Mouse (Mus musculus) liver, embryonic 16.5 days (tissue): ENCODE measurements at regions not wholly inside any gene's neighbourhood (a gene's known extent, or its start where the extent isn't known, plus 50 kb on each side); places are given as distances from the start of the nearest gene placed in this dataset.
A peak's percentile ranks its signal among the peaks of the same experiment; 100 is the strongest.

Experiments used
- ATAC-seq: fragments of 200-750 bp; cut with Nextera tagmentation; 2 replicates; pipeline ENCODE4 v1.8.0; 2017; ENCODE audit warnings: low read depth, mild to moderate bottlenecking, moderate number of reproducible peaks, moderate library complexity
- H3K27ac ChIP-seq: fragments of 300-500 bp; sonication (generic); 2 replicates; pipeline ENCODE4 v1.5.1; 2014; ENCODE audit warnings: mild to moderate bottlenecking, low read length
- H3K27me3 ChIP-seq: fragments of 300-500 bp; sonication (generic); 2 replicates; pipeline ENCODE4 v1.6.1; 2014; ENCODE audit warnings: low read depth, low read length, mixed read lengths; ENCODE audit not compliant: control insufficient read depth, insufficient read depth
- H3K36me3 ChIP-seq: fragments of 300-500 bp; sonication (generic); 2 replicates; pipeline ENCODE4 v1.6.1; 2014; ENCODE audit warnings: mild to moderate bottlenecking; ENCODE audit not compliant: control insufficient read depth, insufficient read depth
- H3K4me1 ChIP-seq: fragments of 300-500 bp; sonication (generic); 2 replicates; pipeline ENCODE4 v1.6.1; 2014; ENCODE audit warnings: low read depth, low read length, mixed read lengths; ENCODE audit not compliant: control insufficient read depth
- H3K4me2 ChIP-seq: fragments of 300-500 bp; sonication (generic); 2 replicates; pipeline ENCODE4 v1.6.1; 2014; ENCODE audit warnings: low read depth, low read length, mixed read lengths
- H3K4me3 ChIP-seq: fragments of 300-500 bp; sonication (generic); 2 replicates; pipeline ENCODE4 v1.5.1; 2014; ENCODE audit warnings: low read depth, mild to moderate bottlenecking, low read length
- H3K9ac ChIP-seq: fragments of 300-500 bp; sonication (generic); 2 replicates; pipeline ENCODE4 v1.6.1; 2014; ENCODE audit warnings: low read depth, low read length
- H3K9me3 ChIP-seq: fragments of 300-500 bp; sonication (generic); replicated peaks from 2 replicates; pipeline ENCODE4 v1.6.1; 2016; ENCODE audit warnings: low read length; ENCODE audit not compliant: control insufficient read depth
- WGBS: fragments of 180-500 bp; shearing (Covaris S2); extraction: QIAGEN DNeasy Blood & Tissue Kit; methylation state at CpG from one replicate; pipeline ENCODE4 v1.1.7; 2014; ENCODE audit not compliant: insufficient replicate concordance; 5-methylcytosine and 5-hydroxymethylcytosine counted together

- Histone ChIP-seq H3K9ac (no peak overlapping the region), H3K4me3 (no peak overlapping the region), H3K27ac (no peak overlapping the region), H3K9me3 (no peaks in the 10 kb centered on the region), H3K36me3 (no peaks in the 10 kb centered on the region), H3K27me3 (no peaks in the 10 kb centered on the region), H3K4me1 (no peaks in the 10 kb centered on the region), H3K4me2 (no peak overlapping the region)
- WGBS: 41% methylated on average over 4 of the region's 4 CpGs
- ATAC-seq: peak; percentile 35; the same call in 1 of the 2 replicates
Observed at GRCm38 (mm10) chr12:95937705-95938104, 245.7 kb downstream of the Flrt2 start.

GRCm38 (mm10) chr12:95940465-95941012 lies 248.5 kb downstream of the Flrt2 start:
- WGBS: 39% methylated on average over 1 of the region's 1 CpGs
- Histone ChIP-seq H3K4me1 (no peaks in the 10 kb centered on the region), H3K36me3 (no peaks in the 10 kb centered on the region), H3K9ac (no peak overlapping the region), H3K9me3 (no peaks in the 10 kb centered on the region), H3K27me3 (no peaks in the 10 kb centered on the region), H3K4me3 (no peak overlapping the region), H3K27ac (no peak overlapping the region), H3K4me2 (no peak overlapping the region)
- 0 out of 2 replicates have a peak, but pooled peaks have one; percentile 13 for ATAC-seq

GRCm38 (mm10) chr12:95959786-95960504 lies 267.9 kb downstream of the Flrt2 start:
- Histone ChIP-seq H3K36me3 (no peaks in the 10 kb centered on the region), H3K4me2 (no peak overlapping the region), H3K27me3 (no peaks in the 10 kb centered on the region), H3K27ac (no peak overlapping the region), H3K9me3 (no peaks in the 10 kb centered on the region), H3K4me1 (no peaks in the 10 kb centered on the region), H3K4me3 (no peak overlapping the region), H3K9ac (no peak overlapping the region)
- 64% methylated on average over 6 of the region's 6 CpGs for WGBS
- ATAC-seq: no peak

- H3K4me2 ChIP-seq: no peak overlapping the region
- H3K27me3 ChIP-seq: no peaks in the 10 kb centered on the region
- no peak for ATAC-seq
- no peak overlapping the region for H3K9ac ChIP-seq
- H3K4me1 ChIP-seq: no peaks in the 10 kb centered on the region
- no peaks in the 10 kb centered on the region for H3K36me3 ChIP-seq
- H3K4me3 ChIP-seq: no peak overlapping the region
- no peak overlapping the region for H3K27ac ChIP-seq
- WGBS: 47% methylated on average over 3 of the region's 3 CpGs
- no peaks in the 10 kb centered on the region for H3K9me3 ChIP-seq
Observed at GRCm38 (mm10) chr12:95960505-95960871, 268.5 kb downstream of the Flrt2 start.

GRCm38 (mm10) chr12:95962817-95963216 lies 270.8 kb downstream of the Flrt2 start:
- 38% methylated on average over 4 of the region's 4 CpGs for WGBS
- ATAC-seq: no peak
- H3K36me3 ChIP-seq: no peaks in the 10 kb centered on the region
- no peaks in the 10 kb centered on the region for H3K4me1 ChIP-seq
- H3K4me2 ChIP-seq: no peak overlapping the region
- H3K27ac ChIP-seq: no peak overlapping the region
- no peaks in the 10 kb centered on the region for H3K27me3 ChIP-seq
- no peak overlapping the region for H3K9ac ChIP-seq
- no peaks in the 10 kb centered on the region for H3K9me3 ChIP-seq
- H3K4me3 ChIP-seq: no peak overlapping the region

- Histone ChIP-seq H3K4me2 (no peak overlapping the region), H3K4me3 (no peak overlapping the region), H3K27ac (no peak overlapping the region), H3K9ac (no peak overlapping the region), H3K36me3 (no peaks in the 10 kb centered on the region), H3K9me3 (no peaks in the 10 kb centered on the region), H3K4me1 (no peaks in the 10 kb centered on the region), H3K27me3 (no peaks in the 10 kb centered on the region)
- ATAC-seq: no peak
- WGBS: 58% methylated on average over 5 of the region's 5 CpGs
Observed at GRCm38 (mm10) chr12:95988669-95989288, 296.8 kb downstream of the Flrt2 start.

- no peaks in the 10 kb centered on the region for H3K4me1 ChIP-seq
- H3K4me2 ChIP-seq: no peak overlapping the region
- H3K9me3 ChIP-seq: no peaks in the 10 kb centered on the region
- no peaks in the 10 kb centered on the region for H3K36me3 ChIP-seq
- no peak overlapping the region for H3K27ac ChIP-seq
- no peak for ATAC-seq
- H3K27me3 ChIP-seq: no peaks in the 10 kb centered on the region
- H3K9ac ChIP-seq: no peak overlapping the region
- 51% methylated on average over 2 of the region's 2 CpGs for WGBS
- no peak overlapping the region for H3K4me3 ChIP-seq
Observed at GRCm38 (mm10) chr12:95994963-95995362, 302.9 kb downstream of the Flrt2 start.

GRCm38 (mm10) chr12:96030180-96030579 lies 338.2 kb downstream of the Flrt2 start:
- H3K9ac ChIP-seq: no peak overlapping the region
- ATAC-seq: no peak

GRCm38 (mm10) chr12:96075365-96075764 lies 383.3 kb downstream of the Flrt2 start:
- ATAC-seq: no peak
- no peak overlapping the region for H3K9ac ChIP-seq
- no peaks in the 10 kb centered on the region for H3K27me3 ChIP-seq
- 60% methylated on average over 4 of the region's 4 CpGs for WGBS
- no peak overlapping the region for H3K27ac ChIP-seq
- no peak overlapping the region for H3K4me2 ChIP-seq
- no peaks in the 10 kb centered on the region for H3K36me3 ChIP-seq
- no peaks in the 10 kb centered on the region for H3K9me3 ChIP-seq
- no peaks in the 10 kb centered on the region for H3K4me1 ChIP-seq
- H3K4me3 ChIP-seq: no peak overlapping the region

More at GRCm38 (mm10) chr12:96030180-96030579, 338.2 kb downstream of the Flrt2 start:
- no peaks in the 10 kb centered on the region for H3K4me1 ChIP-seq
- WGBS: 6% methylated on average over 1 of the region's 1 CpGs
- no peaks in the 10 kb centered on the region for H3K27me3 ChIP-seq
- H3K9me3 ChIP-seq: no peaks in the 10 kb centered on the region
- H3K4me2 ChIP-seq: no peak overlapping the region
- no peak overlapping the region for H3K4me3 ChIP-seq
- H3K27ac ChIP-seq: no peak overlapping the region
- no peaks in the 10 kb centered on the region for H3K36me3 ChIP-seq
